Mouse (Mus musculus) forebrain, embryonic 11.5 days (tissue): Measurements from ENCODE around the gene Ift46. TPM values are rescaled to one million over a fixed set of nuclear protein-coding genes. Genes with fewer than 3 reads are reported as not detected.

Experiments
- ATAC-seq: fragments of 200-750 bp; cut with Nextera tagmentation; replicated peaks from 2 replicates; pipeline ENCODE4 v1.8.0; 2017; ENCODE audit warnings: moderate TSS enrichment; ENCODE audit not compliant: low FRiP score
- DNase-seq: peaks from one replicate; pipeline ENCODE4 v3.0.0-alpha.2; 2017; ENCODE audit warnings: low spot score
- H3K27ac ChIP-seq: fragments of 300-500 bp; sonication (generic); 2 replicates; pipeline ENCODE4 v1.5.1; 2014; ENCODE audit warnings: low read depth, low read length
- H3K27me3 ChIP-seq: fragments of 300-500 bp; sonication (generic); 2 replicates; pipeline ENCODE4 v1.6.1; 2014; ENCODE audit warnings: mild to moderate bottlenecking, low read length, mixed read lengths; ENCODE audit not compliant: control insufficient read depth, insufficient read depth
- H3K36me3 ChIP-seq: fragments of 300-500 bp; sonication (generic); 2 replicates; pipeline ENCODE4 v1.6.1; 2014; ENCODE audit warnings: mild to moderate bottlenecking, low read length, moderate library complexity, mixed read lengths; ENCODE audit not compliant: control insufficient read depth, insufficient read depth
- H3K4me1 ChIP-seq: fragments of 300-500 bp; sonication (generic); replicated peaks from 2 replicates; pipeline ENCODE4 v1.6.1; 2014; ENCODE audit warnings: low read length, mixed read lengths; ENCODE audit not compliant: control insufficient read depth, insufficient read depth
- H3K4me2 ChIP-seq: fragments of 300-500 bp; sonication (generic); 2 replicates; pipeline ENCODE4 v1.6.1; 2014; ENCODE audit warnings: low read depth, mild to moderate bottlenecking, low read length, moderate library complexity, mixed read lengths; ENCODE audit not compliant: severe bottlenecking
- H3K4me3 ChIP-seq: fragments of 300-500 bp; sonication (generic); 2 replicates; pipeline ENCODE4 v1.5.1; 2014; ENCODE audit warnings: low read depth, low read length
- H3K9ac ChIP-seq: fragments of 300-500 bp; sonication (generic); 2 replicates; pipeline ENCODE4 v1.6.1; 2014; ENCODE audit warnings: low read length
- H3K9me3 ChIP-seq: fragments of 300-500 bp; sonication (generic); 2 replicates; pipeline ENCODE4 v1.6.1; 2016; ENCODE audit warnings: low read length, mixed read lengths; ENCODE audit not compliant: control insufficient read depth
- WGBS: fragments of 180-500 bp; shearing (Covaris S2); extraction: QIAGEN DNeasy Blood & Tissue Kit; methylation state at CpG from one replicate; pipeline ENCODE4 v1.1.7; 2014; 5-methylcytosine and 5-hydroxymethylcytosine counted together
- polyA plus RNA-seq: library from polyadenylated mRNA; unstranded; fragments of >200 nt; fragmentation: Nextera tagmentation; extraction: Ambion mirVana; gene quantifications from 2 replicates; pipeline ENCODE4 v1.2.1, GENCODE M21; 2014

Gene Ift46
- polyA plus RNA-seq, 1 experiment from 2014 or later: 121 TPM

- no peak overlapping the region for H3K4me3 ChIP-seq
- no peaks in the 10 kb centered on the region for H3K4me1 ChIP-seq
- no peak overlapping the region for H3K27ac ChIP-seq
- whole genome bisulfite sequencing: 55% methylated on average over 7 of the region's 7 CpGs
- no peak overlapping the region for H3K9ac ChIP-seq
- peaks cover 30% of the 10 kb centered on the region for H3K36me3 ChIP-seq
- DNase-seq (peak; percentile 89), ATAC-seq (no peak)
- no peak overlapping the region for H3K4me2 ChIP-seq
- no peaks in the 10 kb centered on the region for H3K27me3 ChIP-seq
- H3K9me3 ChIP-seq: no peaks in the 10 kb centered on the region
These were observed 68.7 kb downstream of the Ift46 start for GRCm38 (mm10) chr9:44836439-44836838.

- Histone ChIP-seq H3K9ac (no peak overlapping the region), H3K4me3 (no peak overlapping the region), H3K27ac (no peak overlapping the region), H3K27me3 (no peaks in the 10 kb centered on the region), H3K4me1 (no peaks in the 10 kb centered on the region), H3K36me3 (peaks cover 29% of the 10 kb centered on the region), H3K4me2 (no peak overlapping the region), H3K9me3 (no peaks in the 10 kb centered on the region)
- DNase-seq (no peak), ATAC-seq (no peak)
- WGBS: 87% methylated on average over 10 of the region's 10 CpGs
These were observed 73.5 kb downstream of the Ift46 start for GRCm38 (mm10) chr9:44841241-44841640.

Other genes starting within 250 kb of the Ift46 start
- gene Cxcr5, start 206.0 kb upstream of the Ift46 start, polyA plus RNA-seq: 0.09 TPM in 1 of 2 replicates, not detected in the other
- gene Ddx6, start 163.0 kb upstream of the Ift46 start, polyA plus RNA-seq: 16.2 and 17.2 TPM in 2 replicates
- gene Treh, start 94.7 kb upstream of the Ift46 start, polyA plus RNA-seq: not detected in 2 replicates
- gene Phldb1, start 32.7 kb upstream of the Ift46 start, polyA plus RNA-seq: 43.5 and 46.0 TPM in 2 replicates
- gene Arcn1, start 63 bp upstream of the Ift46 start, polyA plus RNA-seq: 171 and 185 TPM in 2 replicates
- gene Tmem25, start 31.4 kb downstream of the Ift46 start, polyA plus RNA-seq: 2.4 and 3.6 TPM in 2 replicates
- gene Ttc36, start 35.2 kb downstream of the Ift46 start, polyA plus RNA-seq: not detected in 2 replicates
- gene Kmt2a, start 113.4 kb downstream of the Ift46 start, polyA plus RNA-seq: 18.2 and 23.2 TPM in 2 replicates
- gene Atp5l, start 152.8 kb downstream of the Ift46 start, polyA plus RNA-seq: 496 and 546 TPM in 2 replicates
- 32.0 and 32.6 TPM in 2 replicates for gene Ube4a, start 197.7 kb downstream of the Ift46 start, polyA plus RNA-seq
- not detected in 2 replicates for gene Cd3g, start 212.5 kb downstream of the Ift46 start, polyA plus RNA-seq
- gene Cd3d, start 213.9 kb downstream of the Ift46 start, polyA plus RNA-seq: not detected in 2 replicates
- not detected in 2 replicates for gene Cd3e, start 241.7 kb downstream of the Ift46 start, polyA plus RNA-seq